Mouse (Mus musculus) testis, adult 2 months (tissue): ENCODE data around the gene 4930480E11Rik. TPM values are rescaled to one million over a fixed set of nuclear protein-coding genes. Genes with fewer than 3 reads are reported as not detected.
"Not testable (repeated sequence)": the region's sequence is repeated elsewhere in the genome, so short reads cannot be mapped to it uniquely, and the experiment has no call there.

ENCODE experiments used
- H3K27ac ChIP-seq: fragments of 200-500 bp; 2 replicates; pipeline ENCODE4 v1.5.1; 2012; ENCODE audit warnings: low read depth, low read length; ENCODE audit not compliant: control insufficient read depth, insufficient read depth
- H3K27me3 ChIP-seq: fragments of 200-500 bp; 2 replicates; pipeline ENCODE4 v1.6.1; 2012; ENCODE audit warnings: mild to moderate bottlenecking, low read length, moderate library complexity; ENCODE audit not compliant: control insufficient read depth, insufficient read depth
- H3K36me3 ChIP-seq: fragments of 200-500 bp; 2 replicates; pipeline ENCODE4 v1.6.1; 2012; ENCODE audit warnings: mild to moderate bottlenecking, low read length; ENCODE audit not compliant: control insufficient read depth, insufficient read depth
- H3K4me1 ChIP-seq: fragments of 200-500 bp; 2 replicates; pipeline ENCODE4 v1.6.1; 2012; ENCODE audit warnings: low read length; ENCODE audit not compliant: control insufficient read depth, insufficient read depth
- H3K4me3 ChIP-seq: fragments of 200-500 bp; 2 replicates; pipeline ENCODE4 v1.5.1; 2012; ENCODE audit warnings: low read depth, mild to moderate bottlenecking, low read length, moderate library complexity, mixed read lengths; ENCODE audit not compliant: control insufficient read depth
- CTCF ChIP-seq: fragments of 200-500 bp; IDR thresholded peaks from 2 replicates; pipeline ENCODE4 v1.5.1; 2012; ENCODE audit warnings: low read depth, mild to moderate bottlenecking, inconsistent platforms, low read length, moderate library complexity; ENCODE audit not compliant: control insufficient read depth, insufficient read depth, insufficient replicate concordance
- POLR2A ChIP-seq: fragments of 200-500 bp; IDR thresholded peaks from 2 replicates; pipeline ENCODE4 v1.6.1; 2012; ENCODE audit warnings: low read depth, mild to moderate bottlenecking, inconsistent platforms, low read length, moderate library complexity; ENCODE audit not compliant: control insufficient read depth
- polyA plus RNA-seq: library from polyadenylated mRNA; depleted of rRNA; stranded (reverse); fragments of >200 nt; gene quantifications from 2 replicates; pipeline ENCODE4 v1.2.3, GENCODE M21; 2012; rRNA removed

Gene 4930480E11Rik
- polyA plus RNA-seq = 1.7 and 1.9 TPM in 2 replicates

DNA sequence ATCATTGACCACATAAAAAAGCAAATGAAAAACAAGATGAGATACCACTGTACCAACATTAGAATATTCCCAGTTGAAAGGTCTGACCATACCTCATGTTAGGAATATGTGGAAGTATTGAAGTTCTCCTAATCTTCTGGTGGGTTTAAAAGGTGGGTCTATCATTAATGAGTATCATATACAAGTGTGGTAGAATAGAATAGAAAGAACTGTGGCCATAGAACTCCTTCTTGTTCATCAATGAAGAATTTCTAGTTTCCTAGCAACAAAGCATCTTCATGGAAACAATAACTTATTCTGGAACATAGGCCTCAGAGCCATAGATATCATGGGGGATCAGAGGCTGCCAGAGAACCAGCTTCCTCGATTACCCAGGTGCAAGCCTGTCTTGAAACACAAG, at the start of gene 4930480E11Rik:
TSS of gene 4930480E11Rik (plus strand) at position 301 of the 400 bp plus-strand sequence.
- H3K4me1 ChIP-seq = no peaks in the 10 kb centered on the region
- TF ChIP-seq POLR2A = no peak
- TF ChIP-seq CTCF = no peak
- peak within 1 kb of the TSS; percentile 29; the same call in 1 of the 2 replicates for H3K27ac ChIP-seq
- no peak within 1 kb of the TSS for H3K4me3 ChIP-seq
- H3K27me3 ChIP-seq = no peaks in the 10 kb centered on the region
- no peaks in the 10 kb centered on the region for H3K36me3 ChIP-seq

GRCm38 (mm10) chrX:78403346-78403745, 33.9 kb downstream of the 4930480E11Rik start:
- not testable (repeated sequence) for H3K27me3 ChIP-seq, H3K27ac ChIP-seq, H3K4me3 ChIP-seq, H3K36me3 ChIP-seq, H3K4me1 ChIP-seq

Other genes starting within 250 kb of the 4930480E11Rik start
- not detected in 2 replicates for gene Gm5938, start 244.2 kb upstream of the 4930480E11Rik start, polyA plus RNA-seq
- not detected in 2 replicates for gene Obp1b, start 182.9 kb upstream of the 4930480E11Rik start, polyA plus RNA-seq
- gene Gm14743, start 123.7 kb upstream of the 4930480E11Rik start, polyA plus RNA-seq = not detected in 2 replicates
- 0.71 and 0.75 TPM in 2 replicates for gene Prrg1, start 214.3 kb downstream of the 4930480E11Rik start, polyA plus RNA-seq